Mouse (Mus musculus): ENCODE results near the gene Sgms1.

DNA sequence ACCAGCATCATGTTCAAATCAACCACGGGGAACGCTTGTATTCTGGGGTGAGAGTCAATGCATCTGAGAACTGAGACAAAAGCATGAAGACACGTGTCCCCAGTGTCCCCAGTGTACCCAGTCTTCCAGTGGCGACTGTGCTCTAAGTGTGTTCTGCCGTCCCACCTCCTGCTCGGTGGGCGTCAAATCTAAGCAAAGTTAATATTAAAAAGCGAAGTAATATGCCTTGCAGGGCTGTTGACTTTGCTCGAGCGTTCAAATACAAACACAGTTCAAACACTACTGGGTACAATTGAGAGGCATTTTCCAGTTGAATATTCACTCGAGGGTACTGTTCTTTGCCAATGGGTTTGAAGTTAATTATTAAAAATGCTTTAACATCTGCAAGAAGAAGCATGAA lies 66.4 kb downstream of the Sgms1 start:
- TF ChIP-seq POLR2A (IDR thresholded peaks at IDR 0.05; ENCODE audit: low read depth, low read length) (no peak), CTCF (IDR thresholded peaks at IDR 0.05; ENCODE audit: borderline replicate concordance, insufficient read depth, low read length) (no peak)

Data from embryonic fibroblast, embryonic 13.5 days (primary cell).